Comparison of ENCODE assay signal across 9 mouse cellular contexts in genomic region chr11:86646136-86646834, GRCm38 (mm10). TPM values are rescaled to one million over a fixed set of nuclear protein-coding genes. Genes with fewer than 3 reads are reported as not detected.
DNase-seq lines count a peak whose midpoint lies in the region; ATAC-seq and TF ChIP-seq lines count a peak whose summit lies in the region.
"Had no signal": no experiment of that assay in that cellular context is flagged by ENCODE, and none has a peak within 500 bp of the region (broad histone marks: within the 10 kb centered on the region; RNA-seq: fewer than 3 reads in every experiment).

No protein-coding gene starts in this region.

- no peak overlapping the region for H3K4me3 ChIP-seq in heart, embryonic 13.5 days
- no peak overlapping the region for H3K4me3 ChIP-seq in lung, embryonic 14.5 days (ENCODE audit: low read depth, low read length)

- H3K9me3 ChIP-seq in heart, embryonic 13.5 days: no peaks in the 10 kb centered on the region
- H3K9me3 ChIP-seq in lung, embryonic 14.5 days (ENCODE audit: low read depth, low read length): no peaks in the 10 kb centered on the region

- 32% methylated on average over 7 of the region's 7 CpGs for WGBS in heart, embryonic 13.5 days
- WGBS in lung, embryonic 14.5 days: 49% methylated on average over 7 of the region's 7 CpGs

- intact Hi-C loops in heart, postnatal 14 days (cut with DNase I): no loop called here
- intact Hi-C loops in gastrocnemius, postnatal 36 days (cut with DNase I): no loop called here

- H3K27ac ChIP-seq in heart, embryonic 13.5 days (replicated peaks): peak overlapping the region; percentile 93
- H3K27ac ChIP-seq in lung, embryonic 14.5 days (ENCODE audit: low read depth): peak overlapping the region; percentile 90

- H3K4me2 ChIP-seq in heart, embryonic 13.5 days: peak overlapping the region; percentile 48
- peak overlapping the region; percentile 29; the same call in 1 of the 2 replicates for H3K4me2 ChIP-seq in lung, embryonic 14.5 days

- no peak for TF ChIP-seq CTCF in lung, embryonic 14.5 days (IDR thresholded peaks at IDR 0.05; ENCODE audit: low read depth)

- H3K9ac ChIP-seq in heart, embryonic 13.5 days: peak overlapping the region; percentile 54
- H3K9ac ChIP-seq in lung, embryonic 14.5 days: no peak overlapping the region; the same call in 1 of the 2 replicates

- H3K4me1 ChIP-seq in heart, embryonic 13.5 days: peaks cover 28% of the 10 kb centered on the region
- no peaks in the 10 kb centered on the region for H3K4me1 ChIP-seq in lung, embryonic 14.5 days (ENCODE audit: insufficient read depth)

- H3K36me3 ChIP-seq in heart, embryonic 13.5 days: peaks cover 16% of the 10 kb centered on the region
- peaks cover 9% of the 10 kb centered on the region; the same call in 1 of the 2 replicates for H3K36me3 ChIP-seq in lung, embryonic 14.5 days (ENCODE audit: insufficient read depth)

- DNase-seq in heart, postnatal 14 days: no peak
- peak; percentile 45 for DNase-seq in 416B (ENCODE audit: low read depth)
- peak; percentile 59 for DNase-seq in embryo, embryonic 10.5 days (ENCODE audit: low spot score)
- DNase-seq in lung, embryonic 14.5 days: peak; percentile 73
- no peak for DNase-seq in layer of hippocampus, postnatal 14 days (ENCODE audit: low spot score in 2 of 2)
- no peak for DNase-seq in thymus, postnatal 14 days
- no peak for DNase-seq in gastrocnemius, postnatal 36 days
- DNase-seq: thymus, adult 2 months had no signal

- H3K27me3 ChIP-seq in heart, embryonic 13.5 days (replicated peaks): no peaks in the 10 kb centered on the region
- no peaks in the 10 kb centered on the region for H3K27me3 ChIP-seq in lung, embryonic 14.5 days (ENCODE audit: insufficient read depth, low read length)

- ATAC-seq in heart, embryonic 13.5 days (ENCODE audit: extremely low read depth, insufficient number of reproducible peaks, low FRiP score, low TSS enrichment): peak; percentile 66; the same call in 1 of the 2 replicates
- peak; percentile 88 for ATAC-seq in lung, embryonic 14.5 days (ENCODE audit: insufficient read depth)

RNA-seq across cellular contexts. Expression of gene Vmp1, which starts 37.4 kb away (rescaled TPM):
- polyA plus RNA-seq in heart, embryonic 13.5 days (2015; fragmentation: Nextera tagmentation; extraction: Ambion mirVana): 85.3 and 93.2 TPM in 2 replicates
- total RNA-seq in heart, postnatal 14 days (2021): 10 to 100 TPM; 55.3 to 59.2 TPM
- 117 TPM in 2 replicates for polyA plus RNA-seq in lung, embryonic 14.5 days (2014; fragmentation: Nextera tagmentation; extraction: Ambion mirVana)
- 100 to 1,000 TPM; 129 to 130 TPM for total RNA-seq in layer of hippocampus, postnatal 14 days (2021)
- total RNA-seq in gastrocnemius, postnatal 36 days (2021): 10 to 100 TPM; 75.0 to 79.6 TPM

RNA-seq across cellular contexts. Expression of gene Ptrh2, which starts 37.5 kb away (rescaled TPM):
- 20.5 and 22.6 TPM in 2 replicates for polyA plus RNA-seq in heart, embryonic 13.5 days (2015; fragmentation: Nextera tagmentation; extraction: Ambion mirVana)
- total RNA-seq in heart, postnatal 14 days (2021): 1 to 10 TPM; 7.0 to 7.2 TPM
- 36.8 and 37.3 TPM in 2 replicates for polyA plus RNA-seq in lung, embryonic 14.5 days (2014; fragmentation: Nextera tagmentation; extraction: Ambion mirVana)
- 10 to 100 TPM in 1 of 2 experiments, 1 to 10 TPM in 1; 9.9 to 10.2 TPM for total RNA-seq in layer of hippocampus, postnatal 14 days (2021)
- total RNA-seq in gastrocnemius, postnatal 36 days (2021): 1 to 10 TPM; 5.1 to 6.1 TPM

Comparison
In these comparisons a context has a peak if more than half of its experiments do, and no peak if none do; other contexts are left out.
1. DNase-seq: peak in 416B (single experiment), embryo, embryonic 10.5 days (single experiment) and lung, embryonic 14.5 days (single experiment); none in heart, postnatal 14 days (0 of 2), layer of hippocampus, postnatal 14 days (0 of 2), thymus, postnatal 14 days (single experiment) and gastrocnemius, postnatal 36 days (0 of 2).